Mouse (Mus musculus): ENCODE measurements around the gene Gm5934. TPM values are rescaled to one million over a fixed set of nuclear protein-coding genes. Genes with fewer than 3 reads are reported as not detected.
"Not testable (repeated sequence)": the region's sequence is repeated elsewhere in the genome, so short reads cannot be mapped to it uniquely, and the experiment has no call there.

Gm5934 gene
- not detected for total RNA-seq (2021)

GRCm38 (mm10) chrX:24500660-24501059 is at the start of gene Gm5934:
Gm5934 (minus strand) TSS chrX:24500760.
- intact Hi-C loops (cut with DNase I); DNase-seq: not testable (repeated sequence)

Other genes with a start within 250 kb of the Gm5934 start
- gene Gm4297, start 74.1 kb upstream of the Gm5934 start, total RNA-seq (2021), result not detected

Data from heart, postnatal 36 days (tissue).